Mouse (Mus musculus) MEL (cell line): Measurements from ENCODE around the gene Tmco4.

Source experiments
- CTCF ChIP-seq, 3 experiments: IDR thresholded peaks in 2 of 3; conservative IDR thresholded peaks in 1 of 3; 2 replicates each; pipeline ENCODE4 v1.5.1; 2011 to 2012; ENCODE audit warnings: low read length in 3 of 3, low read depth in 2 of 3, mild to moderate bottlenecking in 2 of 3, improper control_type of control experiment in 1 of 3, inconsistent platforms in 1 of 3, mixed read lengths in 1 of 3, moderate library complexity in 1 of 3; ENCODE audit not compliant: control insufficient read depth in 1 of 3, insufficient read depth in 1 of 3, poor library complexity in 1 of 3, severe bottlenecking in 1 of 3
- ELF1 ChIP-seq: IDR thresholded peaks from 2 replicates; pipeline ENCODE4 v1.6.1; 2014; ENCODE audit warnings: low read depth, mild to moderate bottlenecking, inconsistent platforms, low read length, improper control_type of control experiment, moderate library complexity
- EP300 ChIP-seq, 2 experiments: IDR thresholded peaks; 2 replicates each; pipeline ENCODE4 v1.6.1; 2011; ENCODE audit warnings: improper control_type of control experiment in 2 of 2, low read length in 2 of 2, low read depth in 1 of 2, mild to moderate bottlenecking in 1 of 2
- GATA1 ChIP-seq: IDR thresholded peaks from 2 replicates; pipeline ENCODE4 v1.6.1; 2011; ENCODE audit warnings: low read depth, low read length, improper control_type of control experiment
- POLR2A ChIP-seq, 2 experiments: IDR thresholded peaks; 2 replicates each; pipeline ENCODE4 v1.6.1; 2011 to 2012; ENCODE audit warnings: low read length in 2 of 2, mild to moderate bottlenecking in 2 of 2, control low read depth in 1 of 2, improper control_type of control experiment in 1 of 2, low read depth in 1 of 2, moderate library complexity in 1 of 2; ENCODE audit not compliant: control insufficient read depth in 1 of 2, insufficient read depth in 1 of 2, poor library complexity in 1 of 2
- TCF12 ChIP-seq: IDR thresholded peaks from 2 replicates; pipeline ENCODE4 v1.6.1; 2014; ENCODE audit warnings: low read depth, mild to moderate bottlenecking, inconsistent platforms, low read length, improper control_type of control experiment, moderate library complexity

- TF ChIP-seq CTCF (IDR thresholded peaks at IDR 0.05 in 2 of 3, conservative IDR thresholded peaks at IDR 0.05 in 1 of 3; ENCODE audit: control insufficient read depth in 1 of 3, insufficient read depth in 1 of 3, low read depth in 2 of 3, low read length in 3 of 3, poor library complexity in 1 of 3, severe bottlenecking in 1 of 3) (no peak), TCF12 (no peak), EP300 (IDR thresholded peaks at IDR 0.05; ENCODE audit: low read depth in 1 of 2, low read length in 2 of 2) (no peak), POLR2A (IDR thresholded peaks at IDR 0.05; ENCODE audit: control insufficient read depth in 1 of 2, insufficient read depth in 1 of 2, low read depth in 1 of 2, low read length in 2 of 2, poor library complexity in 1 of 2) (no peak), ELF1 (no peak), GATA1 (no peak)
Measured at GRCm38 (mm10) chr4:139058029-139058428, 85.3 kb downstream of the Tmco4 start.
